Mouse (Mus musculus): ENCODE measurements around the gene Gm11027.

GRCm38 (mm10) chr12:116302181-116302580, 27.0 kb downstream of the Gm11027 start:
- TF ChIP-seq POLR2A (IDR thresholded peaks at IDR 0.05; ENCODE audit: low read depth, low read length) (no peak), CTCF (IDR thresholded peaks at IDR 0.05; ENCODE audit: borderline replicate concordance, insufficient read depth, low read length) (no peak)
